Mouse (Mus musculus) mouse embryonic stem cell (cell line): ENCODE results near the gene Slc46a1.

Source experiments
- in situ Hi-C, 2 experiments: fragments of 300-500 bp; cut with MboI; formaldehyde crosslinking; loops; 1 replicate in 1 of 2; 3 replicates in 1 of 2; pipeline ENCODE4 v1.14.3; 2019 to 2020; ENCODE audit warnings: low sequenced_read_pairs in 2 of 2, low pct_unique_long_range_greater_than_20kb in 1 of 2, mixed read lengths in 1 of 2; ENCODE audit not compliant: unreplicated experiment in 1 of 2

Gene Slc46a1

DNA sequence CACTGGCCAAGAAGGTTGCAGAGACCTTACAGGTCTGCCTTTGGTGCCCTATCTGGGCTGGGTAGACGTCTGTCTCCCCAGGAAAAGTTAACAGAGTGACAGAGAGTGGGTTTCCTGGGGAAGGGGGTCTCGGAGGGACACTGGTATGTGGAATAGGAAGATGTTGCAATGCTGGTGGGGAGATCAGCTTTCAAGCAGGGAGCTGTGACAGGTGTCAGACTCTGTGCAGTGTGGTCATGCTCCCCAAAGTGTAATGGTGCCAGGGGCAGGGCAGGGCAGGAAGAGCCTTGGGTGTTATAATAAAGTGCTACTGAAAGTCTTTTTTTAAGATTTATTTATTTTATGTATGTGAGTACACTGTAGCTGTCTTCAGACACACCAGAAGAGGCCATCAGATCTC, 15.2 kb upstream of the Slc46a1 start:
- in situ Hi-C loops, result no loop called here

DNA sequence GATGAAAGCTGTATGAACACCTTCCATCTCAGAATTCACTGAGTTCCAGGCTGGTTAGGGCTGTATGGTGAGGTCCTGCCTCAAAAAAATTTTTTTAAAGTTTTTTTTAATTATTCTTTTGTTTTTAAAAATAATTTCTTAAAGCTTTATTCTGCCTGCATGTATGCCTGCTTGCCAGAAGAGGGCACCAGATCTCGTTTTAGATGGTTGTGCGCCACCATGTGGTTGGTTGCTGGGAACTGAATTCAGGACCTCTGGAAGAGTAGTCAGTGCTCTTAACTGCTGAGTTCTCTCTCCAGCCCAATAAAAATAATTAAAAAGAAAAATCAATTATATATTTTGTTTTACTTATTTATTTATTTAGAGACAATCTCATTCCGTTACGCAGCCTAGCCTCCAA, 11.8 kb upstream of the Slc46a1 start:
- in situ Hi-C loops, result no loop called here

DNA sequence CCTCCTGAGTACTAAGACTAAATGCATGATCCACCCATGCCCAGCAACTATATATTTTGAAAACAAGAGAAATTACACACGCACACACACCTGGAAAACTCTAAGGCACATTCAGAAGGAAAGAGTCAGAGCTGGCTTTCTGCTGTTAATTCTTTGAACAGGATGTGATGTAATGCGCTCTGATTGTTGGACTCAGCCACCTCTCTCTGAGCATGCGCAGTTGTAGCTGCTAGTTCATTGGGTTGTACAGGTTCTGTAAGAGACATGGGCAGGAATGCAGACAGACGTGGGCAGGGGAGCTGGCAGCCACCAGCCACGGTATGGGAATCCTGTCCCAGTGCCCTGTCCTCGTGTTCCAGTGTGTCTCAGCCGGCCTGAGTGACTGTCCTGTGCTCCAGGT, 11.2 kb upstream of the Slc46a1 start:
- in situ Hi-C loops, result no loop called here

- in situ Hi-C loops, result no loop called here
Observed at GRCm38 (mm10) chr11:78455308-78455707, 10.2 kb upstream of the Slc46a1 start.

GRCm38 (mm10) chr11:78458740-78459139, 6.8 kb upstream of the Slc46a1 start:
- in situ Hi-C loops, result no loop called here

GRCm38 (mm10) chr11:78461894-78462293, 3.6 kb upstream of the Slc46a1 start:
- in situ Hi-C loops, result no loop called here

- in situ Hi-C loops, result no loop called here
Observed at GRCm38 (mm10) chr11:78462669-78463068, 2.8 kb upstream of the Slc46a1 start.

DNA sequence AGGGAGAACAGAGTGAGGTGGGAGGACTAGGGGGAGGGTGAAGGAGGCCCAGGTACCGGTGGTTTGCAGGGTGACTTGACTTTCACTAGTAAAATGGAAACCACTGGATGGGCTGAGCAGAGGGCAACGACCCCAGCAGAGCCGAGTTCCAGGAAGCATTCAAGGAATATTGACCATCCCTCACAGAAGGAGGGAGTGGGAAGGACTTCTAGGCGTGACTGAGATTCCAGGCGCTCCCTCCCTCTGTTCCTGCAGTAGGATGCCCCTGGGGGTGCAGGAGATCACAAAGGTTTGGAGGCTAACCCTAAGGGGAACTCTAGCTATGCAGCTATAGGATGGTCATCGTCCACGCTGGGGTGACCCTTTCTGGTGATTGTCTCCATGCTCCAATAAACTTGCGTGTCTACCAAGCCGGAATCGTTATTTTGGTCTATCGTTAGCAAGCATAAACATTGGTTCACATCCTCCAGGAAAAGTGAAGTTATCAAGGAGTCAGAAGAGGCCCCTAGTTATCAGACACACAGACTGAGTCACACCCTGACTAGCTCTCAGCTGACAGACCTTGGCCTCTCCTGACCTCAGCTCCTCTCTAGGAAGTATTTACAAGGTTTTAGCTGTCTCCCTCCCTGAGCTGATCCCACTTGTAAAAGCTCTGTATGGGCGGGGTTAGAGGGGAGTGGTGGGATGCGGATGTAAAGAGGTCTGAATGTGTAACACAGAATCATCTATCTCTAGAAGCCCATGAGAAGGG, 2.0 kb upstream of the Slc46a1 start:
- in situ Hi-C loops, result no loop called here

DNA sequence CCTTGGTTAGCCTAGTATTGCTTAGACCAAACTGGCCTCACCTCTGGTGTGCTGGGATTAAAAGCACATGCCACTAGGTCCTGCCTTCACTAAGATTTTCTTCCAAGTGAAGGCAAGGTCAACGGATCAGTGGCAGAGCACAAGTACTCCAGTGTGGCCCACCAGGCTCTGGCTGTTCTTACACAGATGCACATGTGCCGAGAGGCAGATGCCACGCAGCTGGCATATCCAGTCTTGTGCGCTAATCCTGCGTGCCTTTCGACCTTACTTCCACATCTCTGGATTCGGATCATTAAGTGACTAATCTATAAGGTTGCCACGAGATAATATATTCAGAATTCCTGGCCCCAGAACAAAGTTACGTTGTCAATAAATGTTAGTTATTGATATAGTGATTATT, 381 bp upstream of the Slc46a1 start:
- in situ Hi-C loops, result no loop called here

DNA sequence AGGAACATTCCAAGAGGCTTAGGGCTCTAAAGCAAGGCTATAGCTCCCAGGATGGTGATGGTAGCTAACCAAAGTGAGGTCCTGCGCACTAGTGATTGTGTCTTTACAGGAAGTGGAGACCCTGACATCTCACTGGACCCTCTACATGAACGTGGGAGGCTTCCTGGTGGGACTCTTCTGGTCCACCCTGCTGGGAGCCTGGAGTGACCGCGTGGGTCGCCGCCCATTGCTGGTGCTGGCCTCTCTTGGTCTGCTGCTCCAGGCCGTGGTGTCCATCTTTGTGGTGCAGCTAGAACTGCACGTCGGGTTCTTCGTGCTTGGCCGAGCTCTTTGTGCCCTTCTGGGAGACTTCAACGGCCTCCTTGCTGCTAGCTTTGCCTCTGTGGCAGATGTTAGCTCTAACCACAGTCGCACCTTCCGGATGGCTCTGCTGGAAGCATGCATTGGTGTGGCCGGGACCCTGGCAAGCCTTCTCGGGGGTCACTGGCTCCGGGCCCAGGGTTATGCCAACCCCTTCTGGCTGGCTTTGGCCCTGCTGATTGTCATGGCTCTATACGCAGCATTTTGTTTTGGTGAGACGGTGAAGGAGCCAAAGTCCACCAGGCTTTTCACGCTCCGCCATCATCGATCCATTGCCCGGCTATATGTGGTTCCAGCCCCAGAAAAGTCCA, 880 bp downstream of the Slc46a1 start:
- in situ Hi-C loops, result no loop called here

DNA sequence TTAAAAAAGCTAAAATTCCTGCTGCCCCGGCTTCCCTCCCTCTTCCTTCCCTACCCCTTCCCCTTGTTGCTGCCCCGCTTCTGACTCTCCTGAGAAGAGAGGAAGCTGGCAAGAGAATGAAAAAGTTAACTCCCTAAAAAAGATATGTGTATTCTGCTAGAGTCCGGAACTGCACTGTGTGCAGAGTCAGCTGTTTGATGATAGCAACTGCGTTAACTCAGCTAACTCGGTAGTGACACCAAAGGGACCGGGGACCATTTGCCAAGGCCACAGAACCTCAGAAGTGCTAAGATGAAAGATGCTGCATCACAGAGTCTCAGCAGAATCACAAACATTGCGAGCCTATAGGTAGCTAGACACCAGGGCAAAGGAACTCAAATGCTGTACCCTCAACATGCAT, 2.0 kb downstream of the Slc46a1 start:
- in situ Hi-C loops, result no loop called here

DNA sequence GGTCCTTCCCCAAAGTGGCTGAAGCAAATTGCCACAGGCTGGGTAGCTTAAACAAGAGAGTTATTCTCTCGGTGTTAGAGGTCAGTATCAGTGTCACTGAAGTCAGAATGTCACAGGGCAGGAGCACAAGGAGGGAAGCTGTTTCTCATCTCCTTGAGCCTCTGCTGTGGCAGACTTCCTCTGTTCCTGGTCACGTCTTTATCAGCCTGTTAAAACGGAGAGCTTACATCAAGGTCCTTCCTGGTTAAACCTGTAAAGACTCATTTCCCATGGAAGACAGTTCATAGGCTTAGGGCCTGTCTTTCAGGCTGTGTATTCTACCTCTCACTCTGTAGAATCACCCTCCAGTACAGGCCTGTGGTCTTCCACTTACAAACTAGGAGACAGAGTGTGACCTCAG, 2.4 kb downstream of the Slc46a1 start:
- in situ Hi-C loops, result no loop called here

DNA sequence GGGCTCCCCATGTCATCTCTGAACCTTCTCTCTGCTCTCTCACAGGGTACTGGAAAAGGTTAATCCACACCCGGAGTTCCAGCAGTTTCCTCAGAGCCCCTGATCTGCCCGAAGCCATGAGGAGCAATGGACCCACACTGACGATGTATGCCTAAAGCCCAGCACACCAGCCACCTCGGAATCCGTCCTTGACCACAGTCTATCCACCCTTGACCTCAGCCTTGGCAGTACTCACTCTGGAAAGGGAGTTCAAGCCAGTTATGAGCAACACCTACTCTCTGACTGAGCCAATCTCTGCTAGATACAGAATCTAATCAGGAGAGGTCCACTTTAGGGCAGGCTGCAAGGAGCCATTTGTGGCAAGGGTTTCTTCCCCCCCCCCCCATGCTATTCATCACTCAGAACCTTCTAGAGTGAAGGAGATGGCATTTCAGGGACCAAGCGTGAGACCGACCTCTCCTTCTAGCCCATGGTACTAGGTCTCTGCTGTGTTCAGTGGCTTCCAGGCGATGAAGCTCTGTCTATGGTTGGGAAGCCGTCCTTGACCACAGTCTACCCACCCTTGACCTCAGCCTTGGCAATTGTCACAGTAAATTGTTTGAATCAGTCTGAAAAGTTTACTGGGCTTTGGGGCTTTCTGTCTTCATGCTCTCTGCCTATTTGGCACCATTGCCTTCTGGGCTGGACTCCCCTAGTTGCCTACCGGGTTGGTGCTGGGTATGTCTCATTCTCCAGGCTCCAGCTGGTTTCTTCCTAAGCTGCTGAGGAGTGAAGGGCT, 6.0 kb downstream of the Slc46a1 start:
- in situ Hi-C loops, result no loop called here

- in situ Hi-C loops, result no loop called here
Observed at GRCm38 (mm10) chr11:78475289-78475688, 9.8 kb downstream of the Slc46a1 start.

DNA sequence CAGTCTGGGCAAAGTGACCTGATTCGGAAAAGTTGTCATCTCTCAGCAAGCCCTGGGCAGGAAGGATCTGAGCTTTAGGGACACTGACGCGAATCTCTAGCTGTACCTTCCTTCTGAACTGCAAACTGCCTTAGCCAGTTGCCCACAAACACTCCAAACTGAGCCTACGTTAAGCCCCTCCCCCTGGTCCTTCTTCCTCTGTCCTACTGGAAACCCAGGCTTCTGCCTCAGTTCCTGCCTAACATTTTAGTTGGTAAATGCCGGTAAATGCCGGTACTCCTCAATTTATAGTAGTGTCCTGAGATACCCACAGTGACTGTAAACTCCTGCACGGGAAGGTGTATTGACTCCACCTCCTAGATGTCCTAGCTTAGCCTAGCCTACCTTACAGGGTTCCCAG, 18.1 kb downstream of the Slc46a1 start:
- in situ Hi-C loops, result no loop called here

DNA sequence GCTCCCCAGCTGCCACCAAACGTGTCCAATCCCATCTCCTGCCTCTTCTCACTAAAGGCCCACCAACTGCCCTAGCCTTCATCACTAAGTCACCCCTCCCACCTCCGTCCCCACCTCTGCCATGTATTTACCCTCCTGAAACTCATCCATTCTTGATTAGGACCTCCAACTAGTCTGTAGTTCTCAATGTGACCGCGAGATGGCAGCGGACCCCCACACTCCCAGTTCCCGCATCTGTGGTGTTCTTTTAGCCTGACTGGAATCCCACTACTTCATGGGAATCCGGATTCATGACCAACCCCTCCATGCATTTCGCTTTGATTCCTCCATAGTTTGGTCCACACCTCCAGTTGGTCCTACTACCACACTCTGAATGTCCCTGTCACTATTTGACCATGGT, 22.7 kb downstream of the Slc46a1 start:
- in situ Hi-C loops, result no loop called here

- in situ Hi-C loops, result no loop called here
Observed at GRCm38 (mm10) chr11:78490781-78491241, 25.3 kb downstream of the Slc46a1 start.

DNA sequence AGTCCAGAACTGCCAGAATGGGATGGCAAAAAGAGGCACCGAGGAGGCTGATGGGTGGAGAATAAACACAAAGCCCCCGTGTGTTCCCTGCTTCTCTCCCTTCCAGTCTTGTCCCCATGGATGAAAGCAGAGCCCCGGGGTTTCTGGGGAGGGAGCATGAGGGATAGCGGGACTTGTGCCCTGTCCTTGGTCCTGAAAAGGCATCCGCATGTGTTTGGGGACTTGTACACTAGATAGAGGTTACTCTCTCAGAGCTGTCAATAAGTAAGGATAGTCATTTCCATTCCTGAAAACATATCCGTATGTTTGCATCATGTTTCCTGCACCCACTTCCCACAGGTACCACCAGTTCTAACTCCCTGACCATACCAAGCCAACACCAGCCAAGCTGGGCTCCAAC, 30.4 kb downstream of the Slc46a1 start:
- in situ Hi-C loops, result no loop called here

DNA sequence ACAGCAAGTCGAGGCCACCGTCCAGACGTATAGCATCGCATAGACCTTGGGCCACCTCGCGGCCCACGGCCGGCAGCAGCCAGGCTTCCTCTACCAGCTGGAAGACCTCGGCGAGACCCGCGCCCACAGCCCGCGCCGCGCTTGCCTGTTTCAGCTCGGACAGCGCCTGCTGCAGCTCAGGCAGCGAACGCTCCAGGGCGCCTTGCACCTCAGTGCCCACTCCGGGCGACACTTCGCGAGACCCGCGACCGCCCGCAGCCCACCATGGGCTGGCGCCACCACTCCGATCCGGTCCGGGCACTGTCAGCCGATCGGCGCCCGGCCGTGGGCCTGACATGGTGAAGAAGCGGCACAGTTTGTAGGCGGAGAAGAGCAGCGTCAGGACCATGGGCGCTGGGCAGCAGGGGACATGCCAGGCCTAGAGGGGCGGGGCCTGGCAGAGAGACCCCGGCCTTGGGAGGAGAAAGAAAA, 31.6 kb downstream of the Slc46a1 start:
- in situ Hi-C loops, result no loop called here
